ENCODE assay signal across 13 mouse cellular contexts in genomic region chr16:92411981-92412706, GRCm38 (mm10). TPM values are rescaled to one million over a fixed set of nuclear protein-coding genes. Genes with fewer than 3 reads are reported as not detected.
DNase-seq lines count a peak whose midpoint lies in the region; ATAC-seq lines count a peak whose summit lies in the region.
"Had no signal": no experiment of that assay in that cellular context is flagged by ENCODE, and none has a peak within 500 bp of the region (broad histone marks: within the 10 kb centered on the region; RNA-seq: fewer than 3 reads in every experiment).

No protein-coding gene starts in this region.

- H3K4me1 ChIP-seq in heart, embryonic 15.5 days (replicated peaks): peaks cover 52% of the 10 kb centered on the region
- H3K4me1 ChIP-seq in neural tube, embryonic 13.5 days (replicated peaks): peaks cover 23% of the 10 kb centered on the region
- peaks cover 5% of the 10 kb centered on the region for H3K4me1 ChIP-seq in hindbrain, embryonic 16.5 days (ENCODE audit: control insufficient read depth, insufficient read depth, low read depth, low read length)
- H3K4me1 ChIP-seq in stomach, embryonic 16.5 days (ENCODE audit: control insufficient read depth, insufficient read depth, low read length): peaks cover 13% of the 10 kb centered on the region

- peak overlapping the region; percentile 56 for H3K27ac ChIP-seq in heart, embryonic 15.5 days
- no peak overlapping the region for H3K27ac ChIP-seq in neural tube, embryonic 13.5 days (replicated peaks)
- H3K27ac ChIP-seq in hindbrain, embryonic 16.5 days (ENCODE audit: low read depth, low read length): no peak overlapping the region
- H3K27ac ChIP-seq in stomach, embryonic 16.5 days (ENCODE audit: low read length): no peak overlapping the region

- DNase-seq in heart, postnatal 14 days: no peak
- DNase-seq in neural tube, embryonic 10.5 days (ENCODE audit: extremely low spot score, low spot score): no peak
- DNase-seq in urinary bladder, adult 2 months (ENCODE audit: low spot score): no peak
- DNase-seq in right cerebral cortex, postnatal 36 days (ENCODE audit: low spot score in 2 of 2): no peak

- intact Hi-C loops in heart, postnatal 14 days (cut with DNase I): no loop called here

- no peak overlapping the region for H3K9ac ChIP-seq in heart, embryonic 15.5 days
- H3K9ac ChIP-seq in neural tube, embryonic 13.5 days: no peak overlapping the region
- H3K9ac ChIP-seq in hindbrain, embryonic 16.5 days (ENCODE audit: low read depth, low read length): no peak overlapping the region
- H3K9ac ChIP-seq in stomach, embryonic 16.5 days (ENCODE audit: low read length): no peak overlapping the region
- H3K9ac ChIP-seq: stomach, embryonic 15.5 days had no signal

- 69% methylated on average over 19 of the region's 19 CpGs for WGBS in heart, embryonic 15.5 days
- WGBS in neural tube, embryonic 13.5 days: 77% methylated on average over 19 of the region's 19 CpGs
- WGBS in hindbrain, embryonic 16.5 days: 74% methylated on average over 19 of the region's 19 CpGs
- 72% methylated on average over 19 of the region's 19 CpGs for WGBS in stomach, embryonic 16.5 days

- no peaks in the 10 kb centered on the region for H3K36me3 ChIP-seq in heart, embryonic 15.5 days
- H3K36me3 ChIP-seq in neural tube, embryonic 13.5 days: no peaks in the 10 kb centered on the region
- no peaks in the 10 kb centered on the region for H3K36me3 ChIP-seq in hindbrain, embryonic 16.5 days (ENCODE audit: control insufficient read depth, insufficient read depth, low read length)
- H3K36me3 ChIP-seq in stomach, embryonic 16.5 days (ENCODE audit: control insufficient read depth, insufficient read depth, low read length): no peaks in the 10 kb centered on the region
- H3K36me3 ChIP-seq: stomach, embryonic 15.5 days had no signal

- no peaks in the 10 kb centered on the region for H3K9me3 ChIP-seq in heart, embryonic 15.5 days (replicated peaks)
- H3K9me3 ChIP-seq in neural tube, embryonic 13.5 days: no peaks in the 10 kb centered on the region
- no peaks in the 10 kb centered on the region for H3K9me3 ChIP-seq in hindbrain, embryonic 16.5 days (ENCODE audit: control insufficient read depth, low read length)
- H3K9me3 ChIP-seq in stomach, embryonic 16.5 days (replicated peaks; ENCODE audit: control insufficient read depth, low read length): no peaks in the 10 kb centered on the region
- H3K9me3 ChIP-seq: G1E; stomach, embryonic 15.5 days had no signal

- H3K4me2 ChIP-seq in heart, embryonic 15.5 days: no peak overlapping the region
- H3K4me2 ChIP-seq in neural tube, embryonic 13.5 days: no peak overlapping the region
- no peak overlapping the region for H3K4me2 ChIP-seq in hindbrain, embryonic 16.5 days (ENCODE audit: low read length)
- no peak overlapping the region for H3K4me2 ChIP-seq in stomach, embryonic 16.5 days (ENCODE audit: low read depth, low read length)
- H3K4me2 ChIP-seq: stomach, embryonic 15.5 days had no signal

- no peaks in the 10 kb centered on the region for H3K27me3 ChIP-seq in heart, embryonic 15.5 days
- H3K27me3 ChIP-seq in neural tube, embryonic 13.5 days: no peaks in the 10 kb centered on the region
- H3K27me3 ChIP-seq in hindbrain, embryonic 16.5 days (replicated peaks; ENCODE audit: control insufficient read depth, insufficient read depth, low read length): no peaks in the 10 kb centered on the region
- H3K27me3 ChIP-seq in stomach, embryonic 16.5 days (ENCODE audit: control insufficient read depth, insufficient read depth, low read length): no peaks in the 10 kb centered on the region
- H3K27me3 ChIP-seq: stomach, embryonic 15.5 days had no signal

- H3K4me3 ChIP-seq in heart, embryonic 15.5 days: no peak overlapping the region
- H3K4me3 ChIP-seq in neural tube, embryonic 13.5 days: no peak overlapping the region
- no peak overlapping the region for H3K4me3 ChIP-seq in hindbrain, embryonic 16.5 days (ENCODE audit: low read length)
- no peak overlapping the region for H3K4me3 ChIP-seq in stomach, embryonic 16.5 days (replicated peaks; ENCODE audit: low read length)
- H3K4me3 ChIP-seq: stomach, embryonic 15.5 days had no signal

- no peak; the same call in 1 of the 2 replicates for ATAC-seq in heart, embryonic 15.5 days (replicated peaks; ENCODE audit: insufficient number of reproducible peaks, insufficient read depth, low FRiP score, low read depth)
- peak; percentile 50; the same call in 1 of the 2 replicates for ATAC-seq in neural tube, embryonic 13.5 days (ENCODE audit: low read depth)
- peak; percentile 46; the same call in 1 of the 2 replicates for ATAC-seq in hindbrain, embryonic 16.5 days
- ATAC-seq in stomach, embryonic 16.5 days (ENCODE audit: insufficient read depth, low FRiP score): 0 out of 2 replicates have a peak, but pooled peaks have one; percentile 23

RNA-seq across cellular contexts. Expression of gene Kcne1, which starts 52.9 kb away (rescaled TPM):
- polyA plus RNA-seq in heart, embryonic 15.5 days (2015; fragmentation: Nextera tagmentation; extraction: Ambion mirVana): 120 and 162 TPM in 2 replicates
- total RNA-seq in heart, postnatal 14 days (2021): 100 to 1,000 TPM; 171 to 231 TPM
- 0.18 TPM in 1 of 2 replicates, not detected in the other for polyA plus RNA-seq in neural tube, embryonic 13.5 days (2015; fragmentation: Nextera tagmentation; extraction: Ambion mirVana)
- 0.19 and 0.28 TPM in 2 replicates for polyA plus RNA-seq in hindbrain, embryonic 16.5 days (2015; fragmentation: Nextera tagmentation; extraction: Ambion mirVana)
- 0.92 and 1.6 TPM in 2 replicates for polyA plus RNA-seq in stomach, embryonic 16.5 days (2015; fragmentation: Nextera tagmentation; extraction: Ambion mirVana)
- polyA plus RNA-seq in urinary bladder, adult 2 months (2012; rRNA removed): 9.8 and 10.2 TPM in 2 replicates
- total RNA-seq: left cerebral cortex, postnatal 36 days; neutrophil, adult 5-6 weeks had no signal
- polyA plus RNA-seq: G1E; intestine, embryonic 14.5 days had no signal

RNA-seq across cellular contexts. Expression of gene Rcan1, which starts 58.5 kb away (rescaled TPM):
- polyA plus RNA-seq in heart, embryonic 15.5 days (2015; fragmentation: Nextera tagmentation; extraction: Ambion mirVana): 85.3 and 94.4 TPM in 2 replicates
- 10 to 100 TPM; 52.4 to 69.3 TPM for total RNA-seq in heart, postnatal 14 days (2021)
- 51.7 and 60.2 TPM in 2 replicates for polyA plus RNA-seq in neural tube, embryonic 13.5 days (2015; fragmentation: Nextera tagmentation; extraction: Ambion mirVana)
- polyA plus RNA-seq in hindbrain, embryonic 16.5 days (2015; fragmentation: Nextera tagmentation; extraction: Ambion mirVana): 75.7 and 85.5 TPM in 2 replicates
- 19.6 and 21.6 TPM in 2 replicates for polyA plus RNA-seq in stomach, embryonic 16.5 days (2015; fragmentation: Nextera tagmentation; extraction: Ambion mirVana)
- 24.9 and 26.4 TPM in 2 replicates for polyA plus RNA-seq in urinary bladder, adult 2 months (2012; rRNA removed)

Comparison
In these comparisons a context has a peak if more than half of its experiments do, and no peak if none do; other contexts are left out.
1. RNA of gene Kcne1, which starts 52.9 kb away (polyA plus RNA-seq): 120 to 162 TPM in heart, embryonic 15.5 days; 9.8 to 10.2 TPM in urinary bladder, adult 2 months, 0.92 to 1.6 TPM in stomach, embryonic 16.5 days, 0.19 to 0.28 TPM in hindbrain, embryonic 16.5 days and 0.18 TPM in neural tube, embryonic 13.5 days; every median in the first group is over 10 times any median in the second.